Mouse (Mus musculus): ENCODE results near the gene Tanc2. TPM values are rescaled to one million over a fixed set of nuclear protein-coding genes. Genes with fewer than 3 reads are reported as not detected.

The Tanc2 gene
- total RNA-seq (2015) (0.34 and 0.54 TPM in 2 replicates), total RNA-seq (2017) (0.16 and 0.22 TPM in 2 replicates)

GRCm38 (mm10) chr11:105589877-105590641, at the start of gene Tanc2:
Gene Tanc2 (plus strand): TSS chr11:105589986.
- peak; percentile 19 for ATAC-seq (ENCODE audit: poor library complexity, severe bottlenecking)

- no peak for ATAC-seq (ENCODE audit: poor library complexity, severe bottlenecking)
These were observed 49.0 kb upstream of the Tanc2 start for GRCm38 (mm10) chr11:105540781-105541180.

GRCm38 (mm10) chr11:105541366-105541765, 48.4 kb upstream of the Tanc2 start:
- no peak for ATAC-seq (ENCODE audit: poor library complexity, severe bottlenecking)

- no peak for ATAC-seq (ENCODE audit: poor library complexity, severe bottlenecking)
These were observed 47.7 kb upstream of the Tanc2 start for GRCm38 (mm10) chr11:105542129-105542528.

- no peak for ATAC-seq (ENCODE audit: poor library complexity, severe bottlenecking)
These were observed 44.0 kb upstream of the Tanc2 start for GRCm38 (mm10) chr11:105545801-105546200.

- no peak for ATAC-seq (ENCODE audit: poor library complexity, severe bottlenecking)
These were observed 43.4 kb upstream of the Tanc2 start for GRCm38 (mm10) chr11:105546393-105546792.

GRCm38 (mm10) chr11:105548383-105548782, 41.4 kb upstream of the Tanc2 start:
- no peak for ATAC-seq (ENCODE audit: poor library complexity, severe bottlenecking)

GRCm38 (mm10) chr11:105549164-105550121, 40.3 kb upstream of the Tanc2 start:
- no peak for ATAC-seq (ENCODE audit: poor library complexity, severe bottlenecking)

GRCm38 (mm10) chr11:105557285-105557684, 32.5 kb upstream of the Tanc2 start:
- no peak for ATAC-seq (ENCODE audit: poor library complexity, severe bottlenecking)

GRCm38 (mm10) chr11:105558091-105558490, 31.7 kb upstream of the Tanc2 start:
- no peak for ATAC-seq (ENCODE audit: poor library complexity, severe bottlenecking)

GRCm38 (mm10) chr11:105558803-105559505, 30.8 kb upstream of the Tanc2 start:
- no peak for ATAC-seq (ENCODE audit: poor library complexity, severe bottlenecking)

GRCm38 (mm10) chr11:105563546-105563945, 26.2 kb upstream of the Tanc2 start:
- ATAC-seq (ENCODE audit: poor library complexity, severe bottlenecking), result no peak

GRCm38 (mm10) chr11:105567221-105567641, 22.6 kb upstream of the Tanc2 start:
- no peak for ATAC-seq (ENCODE audit: poor library complexity, severe bottlenecking)

GRCm38 (mm10) chr11:105571996-105572395, 17.8 kb upstream of the Tanc2 start:
- ATAC-seq (ENCODE audit: poor library complexity, severe bottlenecking), result no peak

GRCm38 (mm10) chr11:105574241-105574640, 15.5 kb upstream of the Tanc2 start:
- no peak for ATAC-seq (ENCODE audit: poor library complexity, severe bottlenecking)

GRCm38 (mm10) chr11:105577211-105577610, 12.6 kb upstream of the Tanc2 start:
- peak; percentile 30; the same call in 1 of the 2 replicates for ATAC-seq (ENCODE audit: poor library complexity, severe bottlenecking)

GRCm38 (mm10) chr11:105582020-105582419, 7.8 kb upstream of the Tanc2 start:
- ATAC-seq (ENCODE audit: poor library complexity, severe bottlenecking), result no peak

GRCm38 (mm10) chr11:105589231-105589876, 432 bp upstream of the Tanc2 start:
- ATAC-seq (ENCODE audit: poor library complexity, severe bottlenecking), result peak; percentile 79

GRCm38 (mm10) chr11:105591905-105592304, 2.1 kb downstream of the Tanc2 start:
- ATAC-seq (ENCODE audit: poor library complexity, severe bottlenecking), result peak; percentile 73

- ATAC-seq (ENCODE audit: poor library complexity, severe bottlenecking), result no peak
These were observed 12.4 kb downstream of the Tanc2 start for GRCm38 (mm10) chr11:105602177-105602576.

All from megakaryocyte, adult 5-6 weeks (primary cell).